Mouse (Mus musculus): ENCODE results near the gene Lad1. TPM values are rescaled to one million over a fixed set of nuclear protein-coding genes. Genes with fewer than 3 reads are reported as not detected.

Gene Lad1
- polyA plus RNA-seq, 1 experiment from 2014 or later = 208 TPM

DNA sequence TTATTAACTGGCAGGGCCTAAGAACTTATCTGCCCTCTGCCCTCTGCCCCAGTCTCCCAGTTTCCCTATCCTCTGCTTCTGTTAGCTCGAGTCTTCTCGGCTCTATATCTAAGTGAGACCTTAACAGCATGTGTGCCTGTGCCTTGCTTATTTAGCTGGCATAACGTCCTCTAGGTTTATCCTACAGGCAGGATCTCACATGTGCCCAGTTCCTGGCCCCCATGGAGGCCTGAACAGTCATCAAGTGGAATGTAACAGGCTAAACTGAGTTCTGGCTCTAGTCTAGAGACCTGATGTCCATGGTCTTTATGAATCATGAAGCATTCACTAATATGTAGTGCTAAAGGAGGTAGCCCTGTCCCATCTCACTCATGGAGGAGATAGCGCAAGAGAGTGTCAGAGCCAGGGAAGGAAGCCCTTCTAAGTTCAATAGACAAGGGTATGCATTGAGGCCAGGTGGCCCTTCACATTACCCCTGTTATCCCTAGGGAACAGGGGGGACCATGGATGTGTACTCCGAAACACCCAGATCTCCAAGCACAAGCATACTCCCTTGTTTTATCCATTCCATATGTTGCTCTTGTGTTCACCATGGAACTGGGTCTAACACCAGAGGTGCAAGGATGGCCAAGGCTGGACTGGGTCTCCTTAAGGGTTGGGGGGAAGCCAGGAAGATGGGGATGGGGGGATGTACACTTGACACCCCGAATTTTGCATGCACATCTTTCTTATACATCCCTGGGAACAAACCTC, 36.4 kb downstream of the Lad1 start:
- H3K27ac ChIP-seq (ENCODE audit: low read depth, low read length) = no peak overlapping the region
- no peak overlapping the region for H3K9ac ChIP-seq (ENCODE audit: low read depth, low read length)
- H3K4me3 ChIP-seq (ENCODE audit: low read depth, low read length) = no peak overlapping the region
- no peak overlapping the region for H3K4me2 ChIP-seq (replicated peaks; ENCODE audit: low read depth)
- H3K27me3 ChIP-seq (replicated peaks; ENCODE audit: control insufficient read depth, insufficient read depth, low read length) = no peaks in the 10 kb centered on the region
- peaks cover 6% of the 10 kb centered on the region; the same call in 1 of the 2 replicates for H3K4me1 ChIP-seq (replicated peaks; ENCODE audit: control insufficient read depth, insufficient read depth, low read length)
- TF ChIP-seq CTCF (IDR thresholded peaks at IDR 0.05; ENCODE audit: low read depth) = no peak
- 86% methylated on average over 6 of the region's 6 CpGs for WGBS
- no peaks in the 10 kb centered on the region for H3K9me3 ChIP-seq (ENCODE audit: control insufficient read depth)
- no peak for ATAC-seq
- H3K36me3 ChIP-seq (ENCODE audit: control insufficient read depth, insufficient read depth) = no peaks in the 10 kb centered on the region

DNA sequence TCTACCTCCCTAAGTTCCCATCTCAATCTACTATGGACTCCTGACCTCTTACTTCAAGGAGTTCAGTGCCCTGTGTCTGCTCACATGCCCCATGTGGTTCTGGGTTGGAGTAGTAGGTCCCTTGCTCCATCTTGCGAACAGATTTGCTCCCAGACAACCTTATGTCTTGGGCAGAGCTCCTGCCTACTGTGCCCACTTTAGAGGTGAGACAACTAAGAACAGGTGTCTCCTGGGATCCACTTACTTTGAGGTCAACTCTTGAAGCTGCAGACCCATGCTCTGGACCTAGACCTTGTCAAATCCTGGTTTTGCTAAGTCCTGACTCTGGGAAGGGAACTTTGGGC, 36.9 kb downstream of the Lad1 start:
- no peak for TF ChIP-seq CTCF (IDR thresholded peaks at IDR 0.05; ENCODE audit: low read depth)
- ATAC-seq = no peak
- WGBS = 100% methylated on average over 1 of the region's 1 CpGs

DNA sequence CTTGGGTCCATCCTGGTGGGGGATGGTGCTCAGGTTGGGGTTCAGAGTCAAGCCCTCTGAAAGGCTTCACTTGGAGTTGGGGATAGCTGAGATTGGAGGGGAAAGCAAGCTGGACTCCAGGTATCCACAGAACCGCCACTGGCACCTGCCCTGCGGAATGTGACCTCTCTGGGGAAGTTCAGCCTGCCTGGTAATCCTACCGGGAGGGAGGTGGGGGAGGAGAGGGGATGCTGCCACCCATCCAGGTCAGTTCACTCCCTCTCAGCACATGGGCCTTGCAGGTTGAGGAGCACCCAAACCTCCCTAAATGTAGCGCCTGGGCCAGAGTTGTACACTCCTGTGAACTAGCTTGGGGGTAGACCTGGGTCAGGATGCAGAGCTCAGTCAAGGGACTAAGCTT, 37.7 kb downstream of the Lad1 start:
- Histone ChIP-seq H3K9ac (ENCODE audit: low read depth, low read length) (no peak overlapping the region), H3K9me3 (ENCODE audit: control insufficient read depth) (no peaks in the 10 kb centered on the region), H3K4me2 (replicated peaks; ENCODE audit: low read depth) (no peak overlapping the region), H3K27me3 (replicated peaks; ENCODE audit: control insufficient read depth, insufficient read depth, low read length) (no peaks in the 10 kb centered on the region), H3K36me3 (ENCODE audit: control insufficient read depth, insufficient read depth) (no peaks in the 10 kb centered on the region), H3K4me3 (ENCODE audit: low read depth, low read length) (no peak overlapping the region), H3K4me1 (replicated peaks; ENCODE audit: control insufficient read depth, insufficient read depth, low read length) (peaks cover 6% of the 10 kb centered on the region; the same call in 1 of the 2 replicates), H3K27ac (ENCODE audit: low read depth, low read length) (no peak overlapping the region)
- ATAC-seq = no peak
- WGBS = 79% methylated on average over 4 of the region's 4 CpGs
- TF ChIP-seq CTCF (IDR thresholded peaks at IDR 0.05; ENCODE audit: low read depth) = no peak

More for the DNA sequence above, 36.9 kb downstream of the Lad1 start:
- no peaks in the 10 kb centered on the region for H3K27me3 ChIP-seq (replicated peaks; ENCODE audit: control insufficient read depth, insufficient read depth, low read length)
- H3K9ac ChIP-seq (ENCODE audit: low read depth, low read length) = no peak overlapping the region
- no peaks in the 10 kb centered on the region for H3K36me3 ChIP-seq (ENCODE audit: control insufficient read depth, insufficient read depth)
- H3K27ac ChIP-seq (ENCODE audit: low read depth, low read length) = no peak overlapping the region
- H3K4me3 ChIP-seq (ENCODE audit: low read depth, low read length) = no peak overlapping the region
- H3K4me1 ChIP-seq (replicated peaks; ENCODE audit: control insufficient read depth, insufficient read depth, low read length) = peaks cover 6% of the 10 kb centered on the region; the same call in 1 of the 2 replicates
- H3K9me3 ChIP-seq (ENCODE audit: control insufficient read depth) = no peaks in the 10 kb centered on the region
- H3K4me2 ChIP-seq (replicated peaks; ENCODE audit: low read depth) = no peak overlapping the region

DNA sequence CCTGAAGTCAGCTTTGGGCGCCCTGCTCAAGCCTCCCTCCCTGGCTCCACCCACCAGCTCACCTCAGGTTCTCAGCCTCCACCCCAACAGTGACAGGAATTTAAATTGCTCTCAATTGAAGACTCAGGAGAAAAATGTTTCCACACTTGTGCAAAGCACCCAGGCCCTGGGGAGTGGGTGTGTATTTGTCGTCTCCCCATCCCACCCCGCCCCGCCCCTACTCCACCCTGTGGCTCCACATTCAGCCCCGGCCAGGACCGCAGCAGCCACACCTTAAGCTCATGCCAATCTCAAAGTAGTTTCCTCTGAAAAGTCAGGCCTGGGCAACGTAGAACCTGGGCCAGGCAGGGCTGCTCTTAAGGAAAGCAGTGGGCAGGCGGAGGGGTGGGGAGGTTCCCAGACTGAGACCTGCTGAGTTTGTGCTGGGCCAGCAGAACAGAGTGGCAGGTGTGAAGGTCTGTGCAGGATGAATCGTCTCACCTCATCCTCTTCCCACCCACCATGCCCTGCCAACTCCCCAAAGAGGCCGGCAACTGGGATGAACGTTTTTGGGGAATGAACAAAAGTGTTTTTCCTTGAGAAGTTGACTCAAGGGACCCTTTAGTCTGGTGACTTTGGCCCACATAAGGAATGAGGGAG, 38.9 kb downstream of the Lad1 start:
- no peaks in the 10 kb centered on the region for H3K36me3 ChIP-seq (ENCODE audit: control insufficient read depth, insufficient read depth)
- peaks cover 5% of the 10 kb centered on the region; the same call in 1 of the 2 replicates for H3K4me1 ChIP-seq (replicated peaks; ENCODE audit: control insufficient read depth, insufficient read depth, low read length)
- no peak overlapping the region for H3K4me3 ChIP-seq (ENCODE audit: low read depth, low read length)
- H3K27me3 ChIP-seq (replicated peaks; ENCODE audit: control insufficient read depth, insufficient read depth, low read length) = no peaks in the 10 kb centered on the region
- no peak overlapping the region for H3K27ac ChIP-seq (ENCODE audit: low read depth, low read length)
- no peaks in the 10 kb centered on the region for H3K9me3 ChIP-seq (ENCODE audit: control insufficient read depth)
- no peak for TF ChIP-seq CTCF (IDR thresholded peaks at IDR 0.05; ENCODE audit: low read depth)
- no peak overlapping the region for H3K9ac ChIP-seq (ENCODE audit: low read depth, low read length)
- 37% methylated on average over 11 of the region's 11 CpGs for WGBS
- ATAC-seq = no peak
- H3K4me2 ChIP-seq (replicated peaks; ENCODE audit: low read depth) = no peak overlapping the region

DNA sequence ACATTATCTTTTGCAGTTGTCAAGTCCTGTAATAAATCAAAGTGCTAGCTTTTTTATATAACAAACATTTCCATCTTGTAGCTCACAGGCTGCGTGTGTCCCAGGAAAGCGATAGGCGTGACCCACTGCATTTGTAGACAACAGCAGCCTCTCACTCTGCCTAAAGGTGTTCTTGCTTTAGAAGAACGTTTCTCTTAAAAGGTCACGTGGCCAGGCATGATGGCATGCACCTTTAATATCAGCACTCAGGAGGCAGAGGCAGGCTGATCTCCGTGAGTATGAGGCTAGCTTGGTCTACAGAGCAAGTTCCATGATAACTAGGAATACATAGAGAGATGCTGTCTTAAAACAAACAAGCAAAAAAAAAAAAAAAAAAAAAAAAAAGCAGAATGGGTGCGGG, 40.1 kb downstream of the Lad1 start:
- no peak overlapping the region for H3K4me3 ChIP-seq (ENCODE audit: low read depth, low read length)
- H3K27ac ChIP-seq (ENCODE audit: low read depth, low read length) = no peak overlapping the region
- no peaks in the 10 kb centered on the region for H3K36me3 ChIP-seq (ENCODE audit: control insufficient read depth, insufficient read depth)
- TF ChIP-seq CTCF (IDR thresholded peaks at IDR 0.05; ENCODE audit: low read depth) = no peak
- ATAC-seq = no peak
- H3K4me1 ChIP-seq (replicated peaks; ENCODE audit: control insufficient read depth, insufficient read depth, low read length) = no peaks in the 10 kb centered on the region
- no peaks in the 10 kb centered on the region for H3K27me3 ChIP-seq (replicated peaks; ENCODE audit: control insufficient read depth, insufficient read depth, low read length)
- H3K4me2 ChIP-seq (replicated peaks; ENCODE audit: low read depth) = no peak overlapping the region
- no peak overlapping the region for H3K9ac ChIP-seq (ENCODE audit: low read depth, low read length)
- 79% methylated on average over 7 of the region's 7 CpGs for WGBS
- no peaks in the 10 kb centered on the region for H3K9me3 ChIP-seq (ENCODE audit: control insufficient read depth)

DNA sequence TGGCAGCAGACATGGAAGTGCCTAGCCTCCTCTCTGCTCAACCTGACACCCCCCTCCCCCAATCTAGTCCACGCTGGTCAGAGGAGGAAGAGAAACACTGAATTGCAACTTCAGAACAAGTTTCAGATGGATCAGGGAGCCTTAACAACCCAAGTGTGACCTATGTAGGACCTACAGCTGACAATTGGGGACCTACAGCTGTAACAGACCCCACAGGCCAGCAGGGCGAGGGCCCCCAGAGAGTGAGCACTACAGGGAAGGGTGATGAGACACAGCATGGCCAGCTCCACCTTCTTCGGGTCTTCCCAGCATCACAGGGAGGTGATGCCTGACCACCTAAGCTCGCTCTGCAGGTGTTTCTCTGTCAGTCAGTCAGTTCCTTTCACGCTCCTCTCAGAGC, 42.7 kb downstream of the Lad1 start:
- H3K27ac ChIP-seq (ENCODE audit: low read depth, low read length) = no peak overlapping the region
- no peaks in the 10 kb centered on the region for H3K36me3 ChIP-seq (ENCODE audit: control insufficient read depth, insufficient read depth)
- no peaks in the 10 kb centered on the region for H3K4me1 ChIP-seq (replicated peaks; ENCODE audit: control insufficient read depth, insufficient read depth, low read length)
- no peak for TF ChIP-seq CTCF (IDR thresholded peaks at IDR 0.05; ENCODE audit: low read depth)
- ATAC-seq = no peak
- 74% methylated on average over 5 of the region's 5 CpGs for WGBS
- no peaks in the 10 kb centered on the region for H3K27me3 ChIP-seq (replicated peaks; ENCODE audit: control insufficient read depth, insufficient read depth, low read length)
- no peak overlapping the region for H3K4me3 ChIP-seq (ENCODE audit: low read depth, low read length)
- no peak overlapping the region for H3K9ac ChIP-seq (ENCODE audit: low read depth, low read length)
- H3K9me3 ChIP-seq (ENCODE audit: control insufficient read depth) = no peaks in the 10 kb centered on the region
- no peak overlapping the region for H3K4me2 ChIP-seq (replicated peaks; ENCODE audit: low read depth)
